Mouse (Mus musculus): ENCODE data around the gene Nup214. TPM values are rescaled to one million over a fixed set of nuclear protein-coding genes. Genes with fewer than 3 reads are reported as not detected.
A peak's percentile ranks its signal among the peaks of the same experiment; 100 is the strongest.

Gene Nup214
- polyA plus RNA-seq (2011; ENCODE audit: insufficient read depth, insufficient read length, low replicate concordance, missing spikeins): 66.2 and 80.0 TPM in 2 replicates

GRCm38 (mm10) chr2:31974141-31974808 is at the start of gene Nup214:
TSS of gene Nup214 (plus strand) at chr2:31974436.
- Histone ChIP-seq H3K4me1 (ENCODE audit: control insufficient read depth, insufficient read depth, low read length) (peaks cover 2% of the 10 kb centered on the region; the same call in 1 of the 2 replicates), H3K27ac (ENCODE audit: control insufficient read depth, insufficient read depth, low read depth, low read length, poor library complexity) (peak within 1 kb of the TSS; percentile 46), H3K4me3 (replicated peaks; ENCODE audit: control insufficient read depth, low read depth, low read length) (peak within 1 kb of the TSS; percentile 85)
- WGBS: under 1% methylated on average over 60 of the region's 60 CpGs
- TF ChIP-seq POLR2A (IDR thresholded peaks at IDR 0.05; ENCODE audit: borderline replicate concordance, control insufficient read depth, low read depth, low read length) (peak; percentile 85; the same call in 1 of the 2 replicates), CTCF (IDR thresholded peaks at IDR 0.05; ENCODE audit: control insufficient read depth, insufficient read depth, low read length) (no peak)

- TF ChIP-seq CTCF (IDR thresholded peaks at IDR 0.05; ENCODE audit: control insufficient read depth, insufficient read depth, low read length) (no peak), POLR2A (IDR thresholded peaks at IDR 0.05; ENCODE audit: borderline replicate concordance, control insufficient read depth, low read depth, low read length) (no peak)
- H3K4me1 ChIP-seq (ENCODE audit: control insufficient read depth, insufficient read depth, low read length): no peaks in the 10 kb centered on the region
- H3K27ac ChIP-seq (ENCODE audit: control insufficient read depth, insufficient read depth, low read depth, low read length, poor library complexity): no peak overlapping the region
- WGBS: 26% methylated on average over 9 of the region's 9 CpGs
- no peak overlapping the region for H3K4me3 ChIP-seq (replicated peaks; ENCODE audit: control insufficient read depth, low read depth, low read length)
Observed at GRCm38 (mm10) chr2:31924811-31925210, 49.4 kb upstream of the Nup214 start.

GRCm38 (mm10) chr2:31925936-31926335 is 48.3 kb upstream of the Nup214 start:
- no peak for TF ChIP-seq CTCF (IDR thresholded peaks at IDR 0.05; ENCODE audit: control insufficient read depth, insufficient read depth, low read length)
- TF ChIP-seq POLR2A (IDR thresholded peaks at IDR 0.05; ENCODE audit: borderline replicate concordance, control insufficient read depth, low read depth, low read length): no peak
- 51% methylated on average over 4 of the region's 4 CpGs for WGBS

GRCm38 (mm10) chr2:31929664-31930063 is 44.6 kb upstream of the Nup214 start:
- TF ChIP-seq POLR2A (IDR thresholded peaks at IDR 0.05; ENCODE audit: borderline replicate concordance, control insufficient read depth, low read depth, low read length) (no peak), CTCF (IDR thresholded peaks at IDR 0.05; ENCODE audit: control insufficient read depth, insufficient read depth, low read length) (no peak)
- H3K4me1 ChIP-seq (ENCODE audit: control insufficient read depth, insufficient read depth, low read length): no peaks in the 10 kb centered on the region

More at GRCm38 (mm10) chr2:31925936-31926335, 48.3 kb upstream of the Nup214 start:
- H3K27ac ChIP-seq (ENCODE audit: control insufficient read depth, insufficient read depth, low read depth, low read length, poor library complexity): no peak overlapping the region
- no peak overlapping the region for H3K4me3 ChIP-seq (replicated peaks; ENCODE audit: control insufficient read depth, low read depth, low read length)
- no peaks in the 10 kb centered on the region for H3K4me1 ChIP-seq (ENCODE audit: control insufficient read depth, insufficient read depth, low read length)

GRCm38 (mm10) chr2:31934551-31934950 is 39.7 kb upstream of the Nup214 start:
- no peak for TF ChIP-seq CTCF (IDR thresholded peaks at IDR 0.05; ENCODE audit: control insufficient read depth, insufficient read depth, low read length)
- TF ChIP-seq POLR2A (IDR thresholded peaks at IDR 0.05; ENCODE audit: borderline replicate concordance, control insufficient read depth, low read depth, low read length): no peak
- WGBS: 76% methylated on average over 4 of the region's 4 CpGs
- Histone ChIP-seq H3K27ac (ENCODE audit: control insufficient read depth, insufficient read depth, low read depth, low read length, poor library complexity) (no peak overlapping the region), H3K4me3 (replicated peaks; ENCODE audit: control insufficient read depth, low read depth, low read length) (no peak overlapping the region), H3K4me1 (ENCODE audit: control insufficient read depth, insufficient read depth, low read length) (no peaks in the 10 kb centered on the region)

More at GRCm38 (mm10) chr2:31929664-31930063, 44.6 kb upstream of the Nup214 start:
- no peak overlapping the region for H3K4me3 ChIP-seq (replicated peaks; ENCODE audit: control insufficient read depth, low read depth, low read length)
- no peak overlapping the region for H3K27ac ChIP-seq (ENCODE audit: control insufficient read depth, insufficient read depth, low read depth, low read length, poor library complexity)
- WGBS: 32% methylated on average over 3 of the region's 3 CpGs

- H3K4me1 ChIP-seq (ENCODE audit: control insufficient read depth, insufficient read depth, low read length): no peaks in the 10 kb centered on the region
- no peak for TF ChIP-seq CTCF (IDR thresholded peaks at IDR 0.05; ENCODE audit: control insufficient read depth, insufficient read depth, low read length)
- TF ChIP-seq POLR2A (IDR thresholded peaks at IDR 0.05; ENCODE audit: borderline replicate concordance, control insufficient read depth, low read depth, low read length): no peak
- no peak overlapping the region for H3K4me3 ChIP-seq (replicated peaks; ENCODE audit: control insufficient read depth, low read depth, low read length)
- WGBS: 45% methylated on average over 4 of the region's 4 CpGs
- H3K27ac ChIP-seq (ENCODE audit: control insufficient read depth, insufficient read depth, low read depth, low read length, poor library complexity): no peak overlapping the region
Observed at GRCm38 (mm10) chr2:31935054-31935453, 39.2 kb upstream of the Nup214 start.

GRCm38 (mm10) chr2:31938298-31938697 is 35.9 kb upstream of the Nup214 start:
- no peak overlapping the region for H3K27ac ChIP-seq (ENCODE audit: control insufficient read depth, insufficient read depth, low read depth, low read length, poor library complexity)
- TF ChIP-seq POLR2A (IDR thresholded peaks at IDR 0.05; ENCODE audit: borderline replicate concordance, control insufficient read depth, low read depth, low read length) (no peak), CTCF (IDR thresholded peaks at IDR 0.05; ENCODE audit: control insufficient read depth, insufficient read depth, low read length) (no peak)
- 70% methylated on average over 1 of the region's 1 CpGs for WGBS
- H3K4me1 ChIP-seq (ENCODE audit: control insufficient read depth, insufficient read depth, low read length): no peaks in the 10 kb centered on the region
- H3K4me3 ChIP-seq (replicated peaks; ENCODE audit: control insufficient read depth, low read depth, low read length): no peak overlapping the region

GRCm38 (mm10) chr2:31943011-31943410 is 31.2 kb upstream of the Nup214 start:
- Histone ChIP-seq H3K4me1 (ENCODE audit: control insufficient read depth, insufficient read depth, low read length) (no peaks in the 10 kb centered on the region), H3K4me3 (replicated peaks; ENCODE audit: control insufficient read depth, low read depth, low read length) (no peak overlapping the region), H3K27ac (ENCODE audit: control insufficient read depth, insufficient read depth, low read depth, low read length, poor library complexity) (no peak overlapping the region)
- TF ChIP-seq POLR2A (IDR thresholded peaks at IDR 0.05; ENCODE audit: borderline replicate concordance, control insufficient read depth, low read depth, low read length): no peak
- TF ChIP-seq CTCF (IDR thresholded peaks at IDR 0.05; ENCODE audit: control insufficient read depth, insufficient read depth, low read length): no peak
- WGBS: 43% methylated on average over 4 of the region's 4 CpGs
